Mouse (Mus musculus): ENCODE data around the gene Reps2. TPM values are rescaled to one million over a fixed set of nuclear protein-coding genes. Genes with fewer than 3 reads are reported as not detected.
A peak's percentile ranks its signal among the peaks of the same experiment; 100 is the strongest.

Gene Reps2
- total and polyA plus RNA-seq, 3 experiments, result 2.2 to 2.8 TPM; not detected in 1

DNA sequence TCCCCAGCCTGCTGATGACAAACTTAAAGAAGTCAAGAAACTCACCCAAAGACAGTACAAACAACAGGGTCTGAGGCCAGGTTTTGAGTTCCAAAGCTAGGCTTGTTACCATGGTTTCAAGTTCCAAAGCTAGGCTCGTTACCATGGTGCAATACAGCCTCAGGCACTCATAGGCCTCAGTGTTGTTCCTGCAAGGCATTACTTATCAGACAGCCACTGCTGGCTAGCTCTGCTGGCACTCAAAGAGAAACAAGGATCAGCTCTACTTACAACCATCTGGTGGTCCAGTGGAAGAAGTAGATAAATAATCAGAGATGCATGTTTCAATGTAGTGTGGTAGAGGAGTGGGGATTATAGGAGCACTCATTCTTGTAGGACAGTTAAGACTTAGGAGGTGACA, 200.5 kb downstream of the Reps2 start:
- H3K4me1 ChIP-seq (ENCODE audit: control insufficient read depth in 1 of 2, insufficient read depth in 2 of 2, low read length in 2 of 2), result peaks cover 17 to 21% of the 10 kb centered on the region in 2 experiments
- no peak overlapping the region for H3K9ac ChIP-seq (ENCODE audit: control insufficient read depth, low read depth, low read length, poor library complexity, severe bottlenecking)
- peak; percentile 63 for DNase-seq (ENCODE audit: low read depth, low spot score)
- TF ChIP-seq GATA1 (IDR thresholded peaks at IDR 0.05; ENCODE audit: low read depth, low read length) (0 out of 2 replicates have a peak, but pooled peaks have one; percentile 6), TAL1 (IDR thresholded peaks at IDR 0.05; ENCODE audit: low read length) (peak; percentile 35), SIN3A (IDR thresholded peaks at IDR 0.05; ENCODE audit: low read length) (no peak)
- no peaks in the 10 kb centered on the region for H3K79me2 ChIP-seq (ENCODE audit: control insufficient read depth, insufficient read depth, low read length, poor library complexity)
- no peak overlapping the region for H3K4me3 ChIP-seq (ENCODE audit: control insufficient read depth in 1 of 2, insufficient read depth in 1 of 2, low read depth in 2 of 2, low read length in 2 of 2)
- H3K9me3 ChIP-seq (replicated peaks; ENCODE audit: insufficient read depth, low read length), result no peaks in the 10 kb centered on the region
- no peaks in the 10 kb centered on the region for H3K27me3 ChIP-seq (ENCODE audit: control insufficient read depth in 1 of 2, insufficient read depth in 2 of 2, low read length in 2 of 2)
- H3K27ac ChIP-seq (ENCODE audit: control insufficient read depth, low read depth, low read length), result no peak overlapping the region
- H3K36me3 ChIP-seq (ENCODE audit: control insufficient read depth in 1 of 2, insufficient read depth in 2 of 2, low read length in 2 of 2), result peaks cover 0 to 27% of the 10 kb centered on the region in 2 experiments; a peak in 2 of 4 replicates

GRCm38 (mm10) chrX:162432776-162433543, 210.5 kb downstream of the Reps2 start:
- Histone ChIP-seq H3K36me3 (ENCODE audit: control insufficient read depth in 1 of 2, insufficient read depth in 2 of 2, low read length in 2 of 2) (peaks cover 0 to 3% of the 10 kb centered on the region in 2 experiments; a peak in 1 of 4 replicates), H3K79me2 (ENCODE audit: control insufficient read depth, insufficient read depth, low read length, poor library complexity) (no peaks in the 10 kb centered on the region), H3K27ac (ENCODE audit: control insufficient read depth, low read depth, low read length) (no peak overlapping the region), H3K4me1 (ENCODE audit: control insufficient read depth in 1 of 2, insufficient read depth in 2 of 2, low read length in 2 of 2) (no peaks in the 10 kb centered on the region), H3K9ac (ENCODE audit: control insufficient read depth, low read depth, low read length, poor library complexity, severe bottlenecking) (no peak overlapping the region), H3K4me3 (ENCODE audit: control insufficient read depth in 1 of 2, insufficient read depth in 1 of 2, low read depth in 2 of 2, low read length in 2 of 2) (no peak overlapping the region), H3K27me3 (ENCODE audit: control insufficient read depth in 1 of 2, insufficient read depth in 2 of 2, low read length in 2 of 2) (no peaks in the 10 kb centered on the region), H3K9me3 (replicated peaks; ENCODE audit: insufficient read depth, low read length) (no peaks in the 10 kb centered on the region)
- TF ChIP-seq TCF12 (IDR thresholded peaks at IDR 0.05; ENCODE audit: low read depth, low read length), result no peak
- no peak for TF ChIP-seq MAX (IDR thresholded peaks at IDR 0.05; ENCODE audit: low read length)
- no peak for TF ChIP-seq CHD2 (IDR thresholded peaks at IDR 0.05; ENCODE audit: low read length)
- TF ChIP-seq POLR2A (IDR thresholded peaks at IDR 0.05; ENCODE audit: control insufficient read depth in 1 of 2, insufficient read depth in 1 of 2, low read depth in 1 of 2, low read length in 2 of 2, poor library complexity in 1 of 2), result no peak
- no peak for TF ChIP-seq HCFC1 (IDR thresholded peaks at IDR 0.05; ENCODE audit: low read depth, low read length)
- no peak for TF ChIP-seq MYC (IDR thresholded peaks at IDR 0.05; ENCODE audit: low read depth, low read length)
- no peak for TF ChIP-seq RAD21 (IDR thresholded peaks at IDR 0.05; ENCODE audit: low read depth, low read length)
- no peak for TF ChIP-seq ZC3H11A (IDR thresholded peaks at IDR 0.05; ENCODE audit: low read depth, low read length)
- TF ChIP-seq MXI1 (IDR thresholded peaks at IDR 0.05; ENCODE audit: low read depth, low read length), result no peak
- TF ChIP-seq MEF2A (IDR thresholded peaks at IDR 0.05; ENCODE audit: extremely low read depth, insufficient replicate concordance, low read depth, low read length, poor library complexity, severe bottlenecking), result no peak
- TF ChIP-seq JUND (IDR thresholded peaks at IDR 0.05; ENCODE audit: low read depth, low read length), result no peak
- no peak for TF ChIP-seq RCOR1 (IDR thresholded peaks at IDR 0.05; ENCODE audit: low read depth, low read length)
- TF ChIP-seq ZMIZ1 (IDR thresholded peaks at IDR 0.05; ENCODE audit: low read depth, low read length), result no peak
- no peak for TF ChIP-seq UBTF (IDR thresholded peaks at IDR 0.05; ENCODE audit: borderline replicate concordance, insufficient read depth, low read depth, low read length)
- TF ChIP-seq SIN3A (IDR thresholded peaks at IDR 0.05; ENCODE audit: low read length), result no peak
- no peak for TF ChIP-seq TAL1 (IDR thresholded peaks at IDR 0.05; ENCODE audit: low read length)
- TF ChIP-seq ZKSCAN1 (IDR thresholded peaks at IDR 0.05; ENCODE audit: low read depth, low read length), result no peak
- no peak for TF ChIP-seq USF2 (IDR thresholded peaks at IDR 0.05; ENCODE audit: borderline replicate concordance in 1 of 2, insufficient read depth in 1 of 2, low read depth in 1 of 2, low read length in 2 of 2)
- DNase-seq (ENCODE audit: low read depth, low spot score), result no peak
